Mouse (Mus musculus) left cerebral cortex, postnatal 25 days (tissue): ENCODE measurements at regions not wholly inside any gene's neighbourhood (a gene's known extent, or its start where the extent isn't known, plus 50 kb on each side); places are given as distances from the start of the nearest gene placed in this dataset.

Experiments
- DNase-seq, 2 experiments: peaks; one replicate each; pipeline ENCODE4 v3.0.0; 2022; ENCODE audit warnings: low spot score in 2 of 2, mixed read lengths in 1 of 2
- intact Hi-C: fragments of 180-260 bp; cut with DNase I; formaldehyde crosslinking; loops from one replicate; pipeline ENCODE4 v1.15.1; 2025

- intact Hi-C loops: no loop called here
Measured at GRCm38 (mm10) chr6:96028022-96028704, 84.8 kb upstream of the Fam19a1 start.

GRCm38 (mm10) chr6:96043711-96044110, 69.2 kb upstream of the Fam19a1 start:
- no peak for DNase-seq
- intact Hi-C loops: loop anchor here (2.0 kb wide), 1 partner anchor 55 kb away; no protein-coding TSS in a partner anchor

More at GRCm38 (mm10) chr6:96028022-96028704, 84.8 kb upstream of the Fam19a1 start:
- no peak for DNase-seq

GRCm38 (mm10) chr6:96053476-96053875, 59.5 kb upstream of the Fam19a1 start:
- intact Hi-C loops: no loop called here
- peak in 1 of 2 experiments; percentile 50 for DNase-seq

GRCm38 (mm10) chr6:96057011-96057410, 55.9 kb upstream of the Fam19a1 start:
- intact Hi-C loops: no loop called here
- no peak for DNase-seq

GRCm38 (mm10) chr6:96057575-96058159, 55.3 kb upstream of the Fam19a1 start:
- intact Hi-C loops: no loop called here
- DNase-seq: no peak

- intact Hi-C loops: no loop called here
- no peak for DNase-seq
Measured at GRCm38 (mm10) chr6:96061979-96062378, 51.0 kb upstream of the Fam19a1 start.
